Mouse (Mus musculus) heart, postnatal 10 days (tissue): ENCODE results near the gene Alcam. TPM values are rescaled to one million over a fixed set of nuclear protein-coding genes. Genes with fewer than 3 reads are reported as not detected.

Experiments used
- DNase-seq, 2 experiments: peaks; one replicate each; pipeline ENCODE4 v3.0.0; 2021
- intact Hi-C: fragments of 180-260 bp; cut with DNase I; formaldehyde crosslinking; loops from one replicate; pipeline ENCODE4 v1.15.1; 2025
- total RNA-seq, 2 experiments: library from RNA; stranded (reverse); gene quantifications; 2 replicates each; pipeline ENCODE4 v1.2.3; 2021

The Alcam gene
- total RNA-seq, 2 experiments from 2014 or later: 5.2 to 5.3 TPM

GRCm38 (mm10) chr16:52292440-52293048, 161.3 kb downstream of the Alcam start:
- intact Hi-C loops: no loop called here
- no peak for DNase-seq

GRCm38 (mm10) chr16:52280186-52280585, 173.7 kb downstream of the Alcam start:
- DNase-seq: no peak
- intact Hi-C loops: no loop called here

- intact Hi-C loops: no loop called here
- no peak for DNase-seq
Measured at GRCm38 (mm10) chr16:52265066-52265465, 188.8 kb downstream of the Alcam start.

- no peak for DNase-seq
- intact Hi-C loops: no loop called here
Measured at GRCm38 (mm10) chr16:52263751-52264150, 190.1 kb downstream of the Alcam start.

GRCm38 (mm10) chr16:52262582-52262981, 191.3 kb downstream of the Alcam start:
- intact Hi-C loops: no loop called here
- no peak for DNase-seq

GRCm38 (mm10) chr16:52261755-52262154, 192.1 kb downstream of the Alcam start:
- intact Hi-C loops: no loop called here
- no peak for DNase-seq

- intact Hi-C loops: no loop called here
- DNase-seq: no peak
Measured at GRCm38 (mm10) chr16:52250935-52251334, 202.9 kb downstream of the Alcam start.

GRCm38 (mm10) chr16:52250196-52250595, 203.7 kb downstream of the Alcam start:
- intact Hi-C loops: no loop called here
- DNase-seq: no peak

- peak in 1 of 2 experiments; percentile 4 for DNase-seq
- intact Hi-C loops: loop anchor here (10.0 kb wide), 1 partner anchor 929 kb away; no protein-coding TSS in a partner anchor
Measured at GRCm38 (mm10) chr16:52243421-52243973, 210.4 kb downstream of the Alcam start.

GRCm38 (mm10) chr16:52242144-52242543, 211.7 kb downstream of the Alcam start:
- no peak for DNase-seq
- intact Hi-C loops: loop anchor here (10.0 kb wide), 1 partner anchor 927 kb away; no protein-coding TSS in a partner anchor

GRCm38 (mm10) chr16:52229930-52230329, 223.9 kb downstream of the Alcam start:
- DNase-seq: no peak
- intact Hi-C loops: no loop called here

- intact Hi-C loops: no loop called here
- no peak for DNase-seq
Measured at GRCm38 (mm10) chr16:52229446-52229845, 224.4 kb downstream of the Alcam start.

- intact Hi-C loops: no loop called here
- DNase-seq: no peak
Measured at GRCm38 (mm10) chr16:52222896-52223295, 231.0 kb downstream of the Alcam start.

- intact Hi-C loops: no loop called here
- DNase-seq: peak; percentile 15 to 29
Measured at GRCm38 (mm10) chr16:52219069-52219468, 234.8 kb downstream of the Alcam start.

GRCm38 (mm10) chr16:52210844-52211606, 242.8 kb downstream of the Alcam start:
- no peak for DNase-seq
- intact Hi-C loops: no loop called here

GRCm38 (mm10) chr16:52200107-52200506, 253.8 kb downstream of the Alcam start:
- DNase-seq: no peak
- intact Hi-C loops: no loop called here
